Mouse (Mus musculus): Measurements from ENCODE around the gene Tsga10ip. TPM values are rescaled to one million over a fixed set of nuclear protein-coding genes. Genes with fewer than 3 reads are reported as not detected.

Tsga10ip gene
- polyA plus RNA-seq, 1 experiment from 2014 or later = 1.7 TPM

Other genes starting within 250 kb of the Tsga10ip start
- 21.4 and 22.8 TPM in 2 replicates for gene Pacs1, start 129.4 kb downstream of the Tsga10ip start, polyA plus RNA-seq (2014; fragmentation: Nextera tagmentation; extraction: Ambion mirVana)
- 224 and 239 TPM in 2 replicates for gene Sf3b2, start 107.1 kb downstream of the Tsga10ip start, polyA plus RNA-seq (2014; fragmentation: Nextera tagmentation; extraction: Ambion mirVana)
- 3.8 and 4.8 TPM in 2 replicates for gene Gal3st3, start 104.2 kb downstream of the Tsga10ip start, polyA plus RNA-seq (2014; fragmentation: Nextera tagmentation; extraction: Ambion mirVana)
- not detected in 2 replicates for gene Catsper1, start 66.8 kb downstream of the Tsga10ip start, polyA plus RNA-seq (2014; fragmentation: Nextera tagmentation; extraction: Ambion mirVana)
- gene Cst6, start 53.0 kb downstream of the Tsga10ip start, polyA plus RNA-seq (2014; fragmentation: Nextera tagmentation; extraction: Ambion mirVana) = 0.60 and 0.84 TPM in 2 replicates
- gene Eif1ad, start 35.8 kb downstream of the Tsga10ip start, polyA plus RNA-seq (2014; fragmentation: Nextera tagmentation; extraction: Ambion mirVana) = 45.3 and 49.4 TPM in 2 replicates
- gene Banf1, start 35.4 kb downstream of the Tsga10ip start, polyA plus RNA-seq (2014; fragmentation: Nextera tagmentation; extraction: Ambion mirVana) = 443 and 453 TPM in 2 replicates
- 39.0 and 44.5 TPM in 2 replicates for gene Sart1, start 13.8 kb downstream of the Tsga10ip start, polyA plus RNA-seq (2014; fragmentation: Nextera tagmentation; extraction: Ambion mirVana)
- 138 and 150 TPM in 2 replicates for gene Drap1, start 22.5 kb upstream of the Tsga10ip start, polyA plus RNA-seq (2014; fragmentation: Nextera tagmentation; extraction: Ambion mirVana)
- 23.8 and 27.4 TPM in 2 replicates for gene AI837181, start 22.6 kb upstream of the Tsga10ip start, polyA plus RNA-seq (2014; fragmentation: Nextera tagmentation; extraction: Ambion mirVana)
- not detected in 2 replicates for gene Fosl1, start 45.0 kb upstream of the Tsga10ip start, polyA plus RNA-seq (2014; fragmentation: Nextera tagmentation; extraction: Ambion mirVana)
- 8.1 and 10.0 TPM in 2 replicates for gene Ccdc85b, start 55.4 kb upstream of the Tsga10ip start, polyA plus RNA-seq (2014; fragmentation: Nextera tagmentation; extraction: Ambion mirVana)
- 73.6 and 79.8 TPM in 2 replicates for gene Fibp, start 58.1 kb upstream of the Tsga10ip start, polyA plus RNA-seq (2014; fragmentation: Nextera tagmentation; extraction: Ambion mirVana)
- gene Ctsw, start 66.0 kb upstream of the Tsga10ip start, polyA plus RNA-seq (2014; fragmentation: Nextera tagmentation; extraction: Ambion mirVana) = 0.84 and 0.86 TPM in 2 replicates
- gene Efemp2, start 71.4 kb upstream of the Tsga10ip start, polyA plus RNA-seq (2014; fragmentation: Nextera tagmentation; extraction: Ambion mirVana) = 72.2 and 72.5 TPM in 2 replicates
- gene Mus81, start 85.9 kb upstream of the Tsga10ip start, polyA plus RNA-seq (2014; fragmentation: Nextera tagmentation; extraction: Ambion mirVana) = 32.2 and 40.0 TPM in 2 replicates
- 2,455 and 2,528 TPM in 2 replicates for gene Cfl1, start 87.9 kb upstream of the Tsga10ip start, polyA plus RNA-seq (2014; fragmentation: Nextera tagmentation; extraction: Ambion mirVana)
- not detected in 2 replicates for gene 1700020D05Rik, start 101.3 kb upstream of the Tsga10ip start, polyA plus RNA-seq (2014; fragmentation: Nextera tagmentation; extraction: Ambion mirVana)
- 14.0 and 16.7 TPM in 2 replicates for gene Snx32, start 108.0 kb upstream of the Tsga10ip start, polyA plus RNA-seq (2014; fragmentation: Nextera tagmentation; extraction: Ambion mirVana)
- 0.29 TPM in 1 of 2 replicates, not detected in the other for gene Ovol1, start 158.1 kb upstream of the Tsga10ip start, polyA plus RNA-seq (2014; fragmentation: Nextera tagmentation; extraction: Ambion mirVana)
- 1.8 and 2.3 TPM in 2 replicates for gene Ap5b1, start 165.5 kb upstream of the Tsga10ip start, polyA plus RNA-seq (2014; fragmentation: Nextera tagmentation; extraction: Ambion mirVana)
- 97.1 and 106 TPM in 2 replicates for gene Rnaseh2c, start 199.3 kb upstream of the Tsga10ip start, polyA plus RNA-seq (2014; fragmentation: Nextera tagmentation; extraction: Ambion mirVana)
- gene Kat5, start 207.7 kb upstream of the Tsga10ip start, polyA plus RNA-seq (2014; fragmentation: Nextera tagmentation; extraction: Ambion mirVana) = 20.9 and 23.4 TPM in 2 replicates
- gene Rela, start 235.0 kb upstream of the Tsga10ip start, polyA plus RNA-seq (2014; fragmentation: Nextera tagmentation; extraction: Ambion mirVana) = 35.7 and 36.2 TPM in 2 replicates

All from heart, embryonic 11.5 days (tissue).